Mouse (Mus musculus) ES-Bruce4 (cell line): ENCODE data around the gene Lmcd1.

Experiments
- CTCF ChIP-seq: IDR thresholded peaks from one replicate; pipeline ENCODE4 v1.8.1; 2011; ENCODE audit warnings: low read depth, low read length
- POLR2A ChIP-seq: IDR thresholded peaks from one replicate; pipeline ENCODE4 v1.8.1; 2011; ENCODE audit warnings: low read length; ENCODE audit not compliant: insufficient read depth

- no peak for TF ChIP-seq CTCF
- no peak for TF ChIP-seq POLR2A
These were observed 19.8 kb downstream of the Lmcd1 start for GRCm38 (mm10) chr6:112293320-112293719.
